Mouse (Mus musculus) mesoderm, embryonic 11.5 days (tissue): ENCODE data around the gene Arhgdia.

Source experiments
- DNase-seq: peaks from one replicate; pipeline ENCODE4 v3.0.0-alpha.2; 2012; ENCODE audit warnings: low read depth, low spot score

Arhgdia gene

GRCm38 (mm10) chr11:120581490-120582267 lies at the start of gene Arhgdia:
TSS of gene Arhgdia (minus strand) at chr11:120581624.
- peak; percentile 91 for DNase-seq

- DNase-seq: no peak
Measured at GRCm38 (mm10) chr11:120630401-120630871, 49.0 kb upstream of the Arhgdia start.

GRCm38 (mm10) chr11:120629911-120630310 lies 48.5 kb upstream of the Arhgdia start:
- DNase-seq: no peak

GRCm38 (mm10) chr11:120629341-120629730 lies 47.9 kb upstream of the Arhgdia start:
- no peak for DNase-seq

GRCm38 (mm10) chr11:120628601-120629340 lies 47.3 kb upstream of the Arhgdia start:
- DNase-seq: no peak

GRCm38 (mm10) chr11:120627468-120628300 lies 46.3 kb upstream of the Arhgdia start:
- no peak for DNase-seq

- DNase-seq: no peak
Measured at GRCm38 (mm10) chr11:120626785-120627467, 45.5 kb upstream of the Arhgdia start.

- no peak for DNase-seq
Measured at GRCm38 (mm10) chr11:120625152-120625775, 43.8 kb upstream of the Arhgdia start, which contains the start of gene Sirt7. TSS of gene Sirt7 (minus strand) at chr11:120625240.

GRCm38 (mm10) chr11:120624680-120625111 lies 43.3 kb upstream of the Arhgdia start:
- peak; percentile 86 for DNase-seq

- peak; percentile 57 for DNase-seq
Measured at GRCm38 (mm10) chr11:120623961-120624679, 42.7 kb upstream of the Arhgdia start.

GRCm38 (mm10) chr11:120622805-120623204 lies 41.4 kb upstream of the Arhgdia start:
- DNase-seq: no peak

- DNase-seq: no peak
Measured at GRCm38 (mm10) chr11:120620195-120620594, 38.8 kb upstream of the Arhgdia start.

GRCm38 (mm10) chr11:120618619-120619535 lies 37.5 kb upstream of the Arhgdia start:
- no peak for DNase-seq

GRCm38 (mm10) chr11:120617519-120618112 lies 36.2 kb upstream of the Arhgdia start, which contains the start of gene Pcyt2:
TSS of gene Pcyt2 (minus strand) at chr11:120617936.
- DNase-seq: peak; percentile 94

GRCm38 (mm10) chr11:120616617-120617294 lies 35.3 kb upstream of the Arhgdia start:
- no peak for DNase-seq

- DNase-seq: no peak
Measured at GRCm38 (mm10) chr11:120615606-120616203, 34.3 kb upstream of the Arhgdia start.

GRCm38 (mm10) chr11:120615167-120615566 lies 33.7 kb upstream of the Arhgdia start:
- DNase-seq: no peak
